Mouse (Mus musculus) thymus, postnatal 4 days (tissue): ENCODE results near the gene Ucn2.

Experiments
- DNase-seq: peaks from one replicate; pipeline ENCODE4 v3.0.0; 2021

Ucn2 gene

DNA sequence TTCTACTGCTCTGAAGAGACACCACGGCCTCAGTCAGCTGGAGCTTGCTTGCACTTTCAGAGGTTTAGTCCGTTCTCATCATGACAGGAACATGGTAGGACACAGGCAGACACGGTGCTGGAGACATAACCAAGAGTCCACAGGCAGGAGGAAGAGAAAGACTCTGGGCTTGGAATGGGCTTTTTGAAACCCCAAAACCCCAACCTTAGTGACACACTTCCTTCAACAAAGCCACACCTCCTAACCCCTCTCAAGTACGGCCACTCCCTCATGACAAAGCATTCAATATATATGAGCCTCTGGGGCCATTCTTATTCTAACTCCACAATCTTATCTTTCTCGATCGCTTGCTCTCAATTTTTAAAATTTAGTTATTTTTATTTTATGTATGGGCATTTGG, 46.6 kb downstream of the Ucn2 start:
- DNase-seq: no peak
